Mouse (Mus musculus): ENCODE measurements around the gene Zeb2. TPM values are rescaled to one million over a fixed set of nuclear protein-coding genes. Genes with fewer than 3 reads are reported as not detected.
A peak's percentile ranks its signal among the peaks of the same experiment; 100 is the strongest.

Gene Zeb2
- polyA plus RNA-seq, 1 experiment: 1,127 TPM

DNA sequence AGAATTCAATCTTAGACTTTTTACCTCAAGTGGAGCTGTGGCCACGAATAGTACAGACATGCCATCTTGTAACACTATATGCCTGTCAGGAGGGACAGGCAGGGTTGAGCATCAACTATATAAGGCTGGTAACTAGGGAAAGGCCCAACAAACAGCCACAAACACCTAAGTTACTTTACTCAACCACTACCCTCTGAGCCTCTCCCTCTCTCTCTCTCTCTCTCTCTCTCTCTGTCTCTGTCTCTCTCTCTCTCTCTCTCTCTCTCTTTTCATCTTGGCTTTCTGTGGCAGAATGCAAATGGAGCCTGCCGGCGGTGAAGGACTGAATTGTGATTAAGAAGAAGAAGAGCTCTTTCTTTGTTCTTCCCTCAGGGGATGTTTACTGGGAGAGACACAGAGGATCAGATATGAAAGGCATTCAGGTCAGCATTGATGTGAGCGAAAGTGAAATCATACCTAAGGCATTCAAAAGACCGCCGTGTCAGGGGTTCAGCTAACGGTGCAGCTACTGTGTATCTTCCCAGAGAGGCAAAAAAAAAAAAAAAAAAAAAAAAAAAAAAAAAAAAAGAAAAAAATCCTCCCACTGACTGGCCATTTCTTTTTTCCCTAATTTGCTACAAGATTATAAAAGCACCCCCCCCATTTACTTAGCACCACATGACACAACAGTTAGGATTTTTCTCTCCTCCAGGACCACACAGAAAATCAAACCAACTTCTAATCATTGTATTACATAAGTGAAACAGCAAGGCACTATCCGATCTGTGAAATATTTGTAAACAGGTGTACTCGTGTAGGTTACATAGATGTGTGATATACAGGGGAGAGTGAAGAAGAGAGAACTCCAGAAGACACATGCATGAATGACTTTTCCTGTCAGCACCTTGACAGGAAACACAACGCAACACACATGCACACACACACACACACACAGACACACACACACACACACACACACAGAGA, 13.9 kb downstream of the Zeb2 start:
- 13% methylated on average over 10 of the region's 10 CpGs for WGBS
- H3K27ac ChIP-seq (ENCODE audit: insufficient read depth, low read depth, low read length): peak overlapping the region; percentile 93
- peaks cover 11% of the 10 kb centered on the region; the same call in 1 of the 2 replicates for H3K4me1 ChIP-seq (ENCODE audit: control insufficient read depth, insufficient read depth, low read length)
- TF ChIP-seq POLR2A (IDR thresholded peaks at IDR 0.05; ENCODE audit: insufficient read depth, low read depth, low read length) (no peak), CTCF (IDR thresholded peaks at IDR 0.05; ENCODE audit: insufficient read depth, low read depth, low read length) (no peak)
- H3K4me3 ChIP-seq (ENCODE audit: insufficient read depth, low read depth, low read length): no peak overlapping the region

DNA sequence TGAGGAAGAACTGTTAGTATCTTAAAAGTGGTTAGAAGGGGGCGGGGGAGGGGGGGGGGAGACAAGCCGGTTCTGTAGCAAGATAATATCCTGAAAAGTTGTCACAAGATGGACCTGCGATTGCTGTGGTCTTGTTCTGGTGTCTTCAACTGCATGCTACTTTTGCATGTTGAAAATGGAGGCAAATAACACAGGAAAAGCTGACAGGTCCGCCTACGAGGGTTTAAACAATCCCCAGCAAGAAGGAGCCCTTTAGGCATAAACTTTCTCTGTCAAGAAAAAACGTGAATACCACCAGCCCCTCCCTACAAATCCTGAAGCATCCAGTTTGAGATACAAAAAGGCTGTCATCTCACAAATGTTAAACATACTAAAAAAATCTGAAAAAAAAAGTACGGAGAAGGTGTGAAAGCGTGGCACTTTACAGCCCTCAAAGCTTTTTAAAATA, 15.0 kb downstream of the Zeb2 start:
- H3K4me1 ChIP-seq (ENCODE audit: control insufficient read depth, insufficient read depth, low read length): peaks cover 13% of the 10 kb centered on the region; the same call in 1 of the 2 replicates
- TF ChIP-seq CTCF (IDR thresholded peaks at IDR 0.05; ENCODE audit: insufficient read depth, low read depth, low read length) (no peak), POLR2A (IDR thresholded peaks at IDR 0.05; ENCODE audit: insufficient read depth, low read depth, low read length) (no peak)
- H3K4me3 ChIP-seq (ENCODE audit: insufficient read depth, low read depth, low read length): no peak overlapping the region
- WGBS: 26% methylated on average over 8 of the region's 8 CpGs
- peak overlapping the region; percentile 48; the same call in 1 of the 2 replicates for H3K27ac ChIP-seq (ENCODE audit: insufficient read depth, low read depth, low read length)

DNA sequence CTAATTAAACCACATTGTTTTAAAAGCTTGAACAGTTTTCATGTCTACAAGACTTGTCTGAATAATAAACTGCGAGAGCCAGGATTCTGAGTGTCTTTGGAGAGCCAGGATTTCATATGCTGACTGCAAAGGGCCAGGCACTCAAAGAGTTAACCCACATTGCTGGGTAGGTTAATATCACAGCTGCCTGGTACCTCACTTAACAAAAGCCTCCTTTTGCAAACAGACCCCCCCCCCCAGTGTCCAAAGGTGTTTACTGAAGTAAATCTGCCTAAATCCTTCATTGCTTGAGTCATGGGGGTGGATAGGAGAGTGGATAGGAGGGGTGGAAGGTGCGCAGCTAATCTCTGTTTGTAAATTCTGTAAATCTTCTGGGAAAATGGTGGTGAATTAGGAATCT, 15.6 kb downstream of the Zeb2 start:
- 20% methylated on average over 2 of the region's 2 CpGs for WGBS
- no peak overlapping the region for H3K4me3 ChIP-seq (ENCODE audit: insufficient read depth, low read depth, low read length)
- TF ChIP-seq CTCF (IDR thresholded peaks at IDR 0.05; ENCODE audit: insufficient read depth, low read depth, low read length): no peak
- no peak for TF ChIP-seq POLR2A (IDR thresholded peaks at IDR 0.05; ENCODE audit: insufficient read depth, low read depth, low read length)
- peak overlapping the region; percentile 71 for H3K27ac ChIP-seq (ENCODE audit: insufficient read depth, low read depth, low read length)
- peaks cover 16% of the 10 kb centered on the region; the same call in 1 of the 2 replicates for H3K4me1 ChIP-seq (ENCODE audit: control insufficient read depth, insufficient read depth, low read length)

DNA sequence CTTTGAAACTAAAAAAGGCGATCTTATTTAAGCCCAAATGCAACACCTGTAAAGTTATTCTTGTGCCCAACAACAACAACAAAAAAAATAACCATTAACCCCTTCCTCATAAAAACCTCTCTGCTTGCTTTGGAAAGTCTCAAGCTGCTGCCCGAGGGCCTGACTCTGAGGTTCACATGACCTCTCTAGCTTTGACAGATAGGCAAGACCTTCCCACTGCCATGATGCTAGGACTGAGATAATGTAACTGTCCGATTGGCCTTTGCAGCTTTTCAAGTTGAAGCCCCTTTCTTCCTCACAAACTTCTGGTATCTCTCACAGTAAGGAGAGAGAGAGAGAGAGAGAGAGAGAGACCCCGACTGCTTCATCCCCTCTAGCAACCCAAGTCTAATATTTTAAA, 16.2 kb downstream of the Zeb2 start:
- 28% methylated on average over 4 of the region's 4 CpGs for WGBS
- TF ChIP-seq CTCF (IDR thresholded peaks at IDR 0.05; ENCODE audit: insufficient read depth, low read depth, low read length) (no peak), POLR2A (IDR thresholded peaks at IDR 0.05; ENCODE audit: insufficient read depth, low read depth, low read length) (no peak)
- Histone ChIP-seq H3K4me3 (ENCODE audit: insufficient read depth, low read depth, low read length) (no peak overlapping the region), H3K4me1 (ENCODE audit: control insufficient read depth, insufficient read depth, low read length) (peaks cover 14% of the 10 kb centered on the region; the same call in 1 of the 2 replicates), H3K27ac (ENCODE audit: insufficient read depth, low read depth, low read length) (peak overlapping the region; percentile 89)

DNA sequence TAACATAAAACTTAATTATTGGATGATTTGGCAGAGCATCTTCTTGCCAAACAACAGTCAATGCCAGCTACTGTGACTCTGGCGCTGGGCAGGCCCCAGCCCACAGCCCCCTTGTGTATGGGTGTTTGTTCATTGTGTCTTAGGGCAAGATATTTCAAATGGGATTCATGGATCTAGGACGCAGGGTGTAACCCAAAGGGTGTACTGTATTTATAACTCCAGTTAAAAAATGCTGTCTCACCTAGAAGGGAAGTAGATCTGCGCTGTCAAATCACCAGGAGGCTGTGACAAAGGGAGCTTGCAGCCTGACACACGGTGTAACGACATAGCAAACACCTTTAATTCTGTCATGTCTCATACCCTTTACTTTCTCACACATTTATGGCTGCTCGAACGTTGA, 16.6 kb downstream of the Zeb2 start:
- peaks cover 17% of the 10 kb centered on the region for H3K4me1 ChIP-seq (ENCODE audit: control insufficient read depth, insufficient read depth, low read length)
- peak overlapping the region; percentile 89 for H3K27ac ChIP-seq (ENCODE audit: insufficient read depth, low read depth, low read length)
- WGBS: 21% methylated on average over 7 of the region's 7 CpGs
- no peak overlapping the region for H3K4me3 ChIP-seq (ENCODE audit: insufficient read depth, low read depth, low read length)
- TF ChIP-seq POLR2A (IDR thresholded peaks at IDR 0.05; ENCODE audit: insufficient read depth, low read depth, low read length): no peak
- TF ChIP-seq CTCF (IDR thresholded peaks at IDR 0.05; ENCODE audit: insufficient read depth, low read depth, low read length): no peak

DNA sequence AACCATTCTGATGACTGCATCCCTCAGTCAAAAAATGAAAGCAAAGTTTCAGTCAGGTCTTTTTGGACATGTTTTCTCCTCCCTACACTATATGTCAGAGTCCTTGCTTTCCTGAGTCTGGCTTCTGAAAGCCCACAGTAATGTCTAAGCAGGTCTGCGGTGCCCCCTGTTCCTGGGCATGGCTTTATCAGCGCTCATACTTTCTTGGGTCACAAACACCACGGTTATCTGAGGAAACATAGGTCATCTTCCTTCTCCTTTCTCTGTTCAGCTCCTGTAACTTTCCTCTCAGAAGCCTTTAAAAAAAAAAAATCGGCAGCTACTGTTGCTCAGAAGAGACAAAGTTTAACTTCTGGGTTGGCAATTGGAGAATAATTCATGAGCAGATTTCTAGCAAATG, 17.2 kb downstream of the Zeb2 start:
- Histone ChIP-seq H3K4me1 (ENCODE audit: control insufficient read depth, insufficient read depth, low read length) (peaks cover 12% of the 10 kb centered on the region), H3K27ac (ENCODE audit: insufficient read depth, low read depth, low read length) (peak overlapping the region; percentile 63; the same call in 1 of the 2 replicates), H3K4me3 (ENCODE audit: insufficient read depth, low read depth, low read length) (no peak overlapping the region)
- 30% methylated on average over 4 of the region's 4 CpGs for whole genome bisulfite sequencing
- TF ChIP-seq POLR2A (IDR thresholded peaks at IDR 0.05; ENCODE audit: insufficient read depth, low read depth, low read length): no peak
- no peak for TF ChIP-seq CTCF (IDR thresholded peaks at IDR 0.05; ENCODE audit: insufficient read depth, low read depth, low read length)

DNA sequence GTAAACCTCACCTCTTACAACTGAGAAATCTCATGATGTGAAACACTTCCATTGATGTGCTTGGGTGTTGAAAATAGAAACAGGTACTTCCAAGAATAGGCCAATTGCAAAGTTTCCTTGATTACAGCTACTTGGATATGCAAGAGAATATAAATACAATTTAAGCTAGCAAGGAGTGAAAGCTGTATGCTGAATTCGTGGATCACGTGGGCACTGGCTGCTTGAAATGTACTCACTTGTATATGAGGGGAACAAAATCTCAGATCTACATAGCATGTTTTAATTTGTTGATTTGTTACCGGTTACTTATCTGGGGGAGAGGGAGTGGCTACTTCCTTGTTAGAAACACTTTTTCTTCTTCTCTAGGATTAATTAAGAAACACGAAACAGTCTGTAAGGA, 18.1 kb downstream of the Zeb2 start:
- H3K4me3 ChIP-seq (ENCODE audit: insufficient read depth, low read depth, low read length): no peak overlapping the region
- 17% methylated on average over 4 of the region's 4 CpGs for WGBS
- H3K4me1 ChIP-seq (ENCODE audit: control insufficient read depth, insufficient read depth, low read length): peaks cover 12% of the 10 kb centered on the region
- H3K27ac ChIP-seq (ENCODE audit: insufficient read depth, low read depth, low read length): no peak overlapping the region
- TF ChIP-seq POLR2A (IDR thresholded peaks at IDR 0.05; ENCODE audit: insufficient read depth, low read depth, low read length) (no peak), CTCF (IDR thresholded peaks at IDR 0.05; ENCODE audit: insufficient read depth, low read depth, low read length) (no peak)

DNA sequence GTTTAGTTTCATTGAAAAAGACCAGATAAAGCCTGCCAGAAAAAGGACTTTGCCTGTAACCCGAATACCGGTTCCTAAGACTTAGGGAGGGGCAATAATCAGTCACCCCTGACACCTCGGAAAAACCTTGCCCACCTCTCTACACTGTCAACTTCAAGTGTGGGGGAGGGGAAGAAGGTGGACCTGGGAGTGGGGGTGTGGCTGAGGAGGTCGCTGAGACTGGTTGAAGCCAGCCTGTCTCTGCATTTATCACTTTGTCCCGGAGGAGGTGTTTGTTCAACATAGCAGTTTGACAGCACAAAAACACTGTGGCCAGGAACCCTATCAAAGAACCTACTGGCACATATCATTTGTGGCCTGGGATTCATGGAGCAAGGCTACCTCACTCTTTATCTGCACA, 19.2 kb downstream of the Zeb2 start:
- peak overlapping the region; percentile 91 for H3K27ac ChIP-seq (ENCODE audit: insufficient read depth, low read depth, low read length)
- TF ChIP-seq CTCF (IDR thresholded peaks at IDR 0.05; ENCODE audit: insufficient read depth, low read depth, low read length): no peak
- TF ChIP-seq POLR2A (IDR thresholded peaks at IDR 0.05; ENCODE audit: insufficient read depth, low read depth, low read length): no peak
- peak overlapping the region; percentile 19; the same call in 1 of the 2 replicates for H3K4me3 ChIP-seq (ENCODE audit: insufficient read depth, low read depth, low read length)
- H3K4me1 ChIP-seq (ENCODE audit: control insufficient read depth, insufficient read depth, low read length): peaks cover 12% of the 10 kb centered on the region
- 10% methylated on average over 5 of the region's 5 CpGs for WGBS

DNA sequence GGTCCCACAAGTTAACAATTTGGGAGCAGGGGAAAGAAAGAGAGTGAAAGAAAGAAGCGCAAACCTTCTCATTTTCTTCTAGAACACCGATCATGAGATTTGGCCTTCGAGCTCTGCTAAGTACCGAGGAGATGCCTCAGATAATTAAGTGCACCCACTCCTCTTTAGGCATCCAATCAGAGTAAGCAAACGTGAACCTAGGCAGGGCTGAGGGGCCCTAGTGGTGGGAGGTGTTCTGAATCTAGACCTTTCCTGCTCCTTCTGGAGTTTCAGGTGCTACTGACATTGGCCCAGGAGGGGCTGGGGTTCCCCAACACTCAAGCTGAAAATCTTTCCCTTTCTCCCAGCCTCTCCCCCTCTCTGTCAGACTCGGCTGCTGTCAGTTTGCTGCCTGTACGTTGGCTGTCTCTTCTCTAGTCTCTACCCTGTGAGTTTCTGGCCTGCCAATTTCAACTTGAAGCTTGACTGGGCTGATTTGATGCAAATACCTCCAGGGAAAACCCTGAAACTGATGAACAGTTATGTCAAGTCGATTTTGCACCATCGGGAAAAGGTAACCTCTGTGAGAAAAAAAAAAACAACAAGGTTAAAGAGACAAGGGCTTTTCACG, 20.5 kb downstream of the Zeb2 start:
- Histone ChIP-seq H3K27ac (ENCODE audit: insufficient read depth, low read depth, low read length) (peak overlapping the region; percentile 72), H3K4me3 (ENCODE audit: insufficient read depth, low read depth, low read length) (no peak overlapping the region), H3K4me1 (ENCODE audit: control insufficient read depth, insufficient read depth, low read length) (peaks cover 12% of the 10 kb centered on the region)
- WGBS: 22% methylated on average over 10 of the region's 10 CpGs
- TF ChIP-seq CTCF (IDR thresholded peaks at IDR 0.05; ENCODE audit: insufficient read depth, low read depth, low read length) (no peak), POLR2A (IDR thresholded peaks at IDR 0.05; ENCODE audit: insufficient read depth, low read depth, low read length) (no peak)

Data from olfactory bulb, adult 2 months (tissue).